Mouse (Mus musculus): ENCODE results near the gene Brms1l. TPM values are rescaled to one million over a fixed set of nuclear protein-coding genes. Genes with fewer than 3 reads are reported as not detected.
"Not testable (repeated sequence)": the region's sequence is repeated elsewhere in the genome, so short reads cannot be mapped to it uniquely, and the experiment has no call there.

Brms1l gene
- 10 to 100 TPM; 19.1 to 30.5 (median 25.2) TPM for total RNA-seq (2022)

DNA sequence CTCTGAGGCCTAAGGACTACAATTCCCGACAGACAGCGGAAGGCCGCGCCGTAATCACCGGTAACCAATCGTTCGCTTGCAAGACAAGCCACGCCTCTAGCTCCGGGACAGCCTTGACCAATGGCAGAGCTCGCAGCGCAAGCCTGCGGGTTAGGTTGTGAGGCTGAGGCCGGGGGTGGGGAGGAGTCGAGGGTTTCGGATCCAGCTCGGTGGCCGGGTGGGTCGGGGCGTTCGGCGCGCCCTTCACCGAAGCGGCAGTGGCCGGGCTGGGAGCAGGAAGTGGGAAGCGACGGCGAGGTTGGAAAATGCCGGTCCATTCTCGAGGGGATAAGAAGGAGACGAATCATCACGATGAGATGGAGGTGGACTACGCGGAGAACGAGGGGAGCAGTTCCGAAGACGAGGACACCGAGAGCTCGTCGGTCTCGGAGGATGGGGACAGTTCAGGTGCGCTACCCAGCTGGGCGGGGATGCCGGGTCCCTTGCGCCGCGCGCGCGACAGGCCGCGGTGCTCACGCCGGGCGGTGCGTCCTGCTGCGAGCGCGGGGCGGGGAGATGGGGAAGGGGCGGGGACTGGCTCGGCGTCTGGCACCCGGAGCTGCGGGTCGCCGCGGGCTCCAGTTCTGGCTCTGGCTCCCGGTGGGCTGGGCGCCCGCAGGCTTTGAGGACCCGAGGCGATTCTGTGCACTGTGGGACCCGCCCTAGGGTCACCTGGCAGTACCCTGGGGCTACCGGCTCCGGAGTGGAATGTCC lies at the start of gene Brms1l:
Gene Brms1l, plus strand, starts transcription at position 126 of the 753 bp plus-strand sequence.
- peak; percentile 95 for DNase-seq (ENCODE audit: low spot score)

DNA sequence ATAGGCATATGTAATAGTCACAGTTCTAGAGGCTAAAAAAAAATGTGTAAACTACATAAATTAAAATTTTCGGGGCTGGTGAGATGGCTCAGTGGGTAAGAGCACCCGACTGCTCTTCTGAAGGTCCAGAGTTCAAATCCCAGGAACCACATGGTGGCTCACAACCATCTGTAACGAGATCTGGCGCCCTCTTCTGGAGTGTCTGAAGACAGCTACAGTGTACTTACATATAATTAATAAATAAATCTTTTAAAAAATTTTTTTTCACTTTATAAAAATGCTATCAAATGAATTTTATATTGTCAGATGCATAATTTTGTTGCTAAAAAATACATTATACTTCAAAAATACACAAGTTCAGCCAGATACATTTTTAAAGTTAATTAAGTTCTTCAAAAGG lies 41.6 kb upstream of the Brms1l start:
- DNase-seq (ENCODE audit: low spot score) = not testable (repeated sequence)

DNA sequence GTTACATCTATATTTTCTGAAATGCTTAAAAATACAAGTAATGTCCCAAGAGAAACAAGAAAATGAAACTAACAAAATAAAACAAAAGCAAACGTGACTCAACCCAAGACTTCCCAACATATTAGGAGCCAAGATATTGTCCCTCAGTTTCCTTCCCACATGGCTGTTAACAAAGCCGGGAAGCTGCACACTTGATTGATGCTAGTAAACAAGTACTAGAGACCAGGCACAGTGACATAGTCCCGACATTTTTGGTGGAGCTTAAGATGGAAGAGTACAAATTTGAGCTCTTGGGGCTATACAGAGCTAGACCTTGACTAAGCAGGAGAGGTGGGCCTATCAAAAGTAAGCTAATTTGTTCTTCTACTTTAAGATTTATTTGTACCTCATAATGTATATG lies 39.0 kb upstream of the Brms1l start:
- DNase-seq (ENCODE audit: low spot score) = peak; percentile 58

- no peak for DNase-seq (ENCODE audit: low spot score)
Measured at GRCm38 (mm10) chr12:55798745-55799144, 37.4 kb upstream of the Brms1l start.

GRCm38 (mm10) chr12:55800144-55800543 lies 36.0 kb upstream of the Brms1l start:
- no peak for DNase-seq (ENCODE audit: low spot score)

DNA sequence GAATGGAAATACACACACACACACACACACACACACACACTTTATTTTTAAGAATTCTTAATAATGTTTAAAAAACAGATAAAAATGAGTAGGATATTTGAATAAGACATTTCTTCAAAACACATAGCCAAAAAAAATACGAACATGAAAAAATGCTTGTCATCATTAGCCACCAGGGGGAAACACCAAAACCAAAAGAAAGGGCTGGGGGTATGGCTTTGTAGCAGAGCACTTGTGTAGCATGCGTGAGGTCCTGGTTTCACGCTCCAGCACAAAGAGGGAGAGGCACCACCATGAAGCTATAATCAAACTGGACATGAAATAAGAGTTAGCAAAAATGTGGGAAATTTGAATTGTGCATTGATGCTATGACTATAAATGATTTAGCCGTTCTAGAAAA lies 35.0 kb upstream of the Brms1l start:
- no peak for DNase-seq (ENCODE audit: low spot score)

GRCm38 (mm10) chr12:55805035-55805434 lies 31.1 kb upstream of the Brms1l start:
- DNase-seq (ENCODE audit: low spot score) = peak; percentile 29

- no peak for DNase-seq (ENCODE audit: low spot score)
Measured at GRCm38 (mm10) chr12:55816488-55816887, 19.6 kb upstream of the Brms1l start.

DNA sequence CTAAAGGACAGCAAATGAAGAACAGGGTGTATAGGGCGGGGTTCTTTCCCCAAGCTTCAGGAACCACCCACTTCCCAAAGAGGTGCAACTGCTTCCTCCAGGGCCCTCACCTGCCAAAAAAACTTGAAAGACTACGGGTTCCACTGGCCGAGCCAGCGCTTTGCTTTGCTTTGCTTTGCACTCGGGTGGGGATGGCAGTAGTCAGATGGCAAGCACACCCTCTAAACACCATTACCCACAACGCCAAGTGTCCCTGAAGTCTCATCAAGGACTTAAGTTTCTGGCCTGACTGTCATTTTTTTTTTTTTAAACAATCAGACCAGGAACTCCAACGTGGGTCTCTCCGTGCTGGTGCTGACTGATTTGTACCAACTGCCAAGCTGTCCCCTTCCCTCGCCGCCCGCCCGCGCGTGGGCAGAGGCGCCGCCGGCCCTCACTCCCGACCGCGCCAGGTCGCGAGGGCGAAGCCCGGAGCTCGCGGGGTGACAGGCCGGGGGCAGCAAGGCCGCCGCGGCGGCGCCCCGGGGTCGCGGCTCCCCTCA lies 15.9 kb upstream of the Brms1l start:
- DNase-seq (ENCODE audit: low spot score) = peak; percentile 77

GRCm38 (mm10) chr12:55820661-55821314 lies 15.3 kb upstream of the Brms1l start, which contains the start of gene Ralgapa1:
Ralgapa1 (minus strand) TSS chr12:55821167.
- DNase-seq (ENCODE audit: low spot score) = peak; percentile 83

DNA sequence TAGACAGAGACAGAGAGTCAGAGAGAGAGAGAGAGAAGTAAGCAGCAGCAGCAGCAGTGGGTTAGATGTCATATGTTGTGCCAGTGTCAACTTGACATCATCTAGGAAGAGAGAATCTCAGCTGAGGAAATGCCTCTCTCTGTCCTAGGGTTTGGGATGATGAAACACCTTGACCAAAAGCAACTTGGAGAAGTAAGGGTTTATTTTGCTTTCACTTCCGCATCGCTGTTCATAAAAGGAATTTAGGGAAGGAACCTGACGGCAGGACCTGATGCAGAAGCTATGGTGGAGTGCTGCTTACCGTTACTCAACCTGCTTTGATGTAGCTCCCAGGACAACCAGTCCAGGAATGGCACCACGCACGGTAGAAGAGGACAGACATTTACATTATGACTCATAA lies 12.1 kb upstream of the Brms1l start:
- DNase-seq (ENCODE audit: low spot score) = no peak

DNA sequence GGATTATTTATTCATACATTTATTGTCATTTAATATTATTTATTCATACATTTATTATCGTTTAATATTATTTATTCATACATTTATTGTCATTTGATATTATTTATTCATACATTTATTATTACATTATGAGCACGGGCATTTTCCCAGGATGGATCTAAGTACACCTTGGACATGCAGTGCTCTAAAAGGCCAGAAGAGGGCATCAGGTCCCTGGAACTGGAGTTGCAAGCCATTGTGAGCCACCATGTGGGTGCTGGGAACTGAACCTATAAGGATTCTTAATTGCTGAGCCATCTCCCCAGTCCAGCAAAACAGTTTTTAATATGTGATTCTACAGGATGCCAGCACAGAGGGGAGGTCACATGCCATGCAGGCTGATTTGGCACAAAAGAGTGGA lies 10.6 kb upstream of the Brms1l start:
- no peak for DNase-seq (ENCODE audit: low spot score)

DNA sequence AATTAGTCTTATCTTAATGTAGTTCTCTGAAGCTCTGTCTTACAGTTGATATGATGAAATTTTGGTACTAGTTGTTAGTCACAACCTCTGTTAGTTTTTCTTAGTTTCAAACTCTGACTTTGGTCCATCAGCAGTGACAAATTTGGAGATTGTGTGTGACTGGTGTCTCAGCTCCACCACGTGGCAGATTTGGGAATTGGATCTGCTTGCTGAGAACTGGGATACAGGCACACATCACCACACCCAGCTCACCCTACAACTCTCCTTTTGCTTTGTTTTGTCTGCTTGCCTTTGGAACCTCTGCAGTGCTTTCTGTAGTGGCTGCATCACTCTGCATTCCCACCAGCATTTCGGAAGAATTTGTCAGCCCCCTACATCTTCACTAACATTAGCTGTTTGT lies 5.0 kb upstream of the Brms1l start:
- DNase-seq (ENCODE audit: low spot score) = peak; percentile 82

GRCm38 (mm10) chr12:55832961-55833360 lies 3.2 kb upstream of the Brms1l start:
- no peak for DNase-seq (ENCODE audit: low spot score)

GRCm38 (mm10) chr12:55833906-55834625 lies 2.1 kb upstream of the Brms1l start:
- DNase-seq (ENCODE audit: low spot score) = no peak

DNA sequence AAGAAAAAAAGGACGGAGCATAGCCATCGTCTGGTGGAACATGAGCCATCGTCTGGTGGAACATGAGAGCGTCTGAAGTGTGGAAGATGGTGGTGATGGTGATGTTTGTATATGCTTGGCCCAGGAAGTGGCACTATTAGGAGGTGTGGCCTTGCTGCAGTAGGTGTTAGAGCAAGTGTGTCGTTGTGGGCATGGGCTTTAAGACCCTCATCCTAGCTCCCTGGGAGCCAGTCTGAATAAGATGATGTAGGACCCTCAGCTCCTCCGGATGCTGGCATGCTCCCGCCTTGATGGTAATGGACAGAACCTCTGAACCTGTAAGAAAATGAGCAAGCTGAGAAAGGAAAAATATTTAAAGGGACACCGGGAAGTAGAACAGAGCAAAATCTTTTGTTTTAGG lies 1.2 kb upstream of the Brms1l start:
- DNase-seq (ENCODE audit: low spot score) = no peak

GRCm38 (mm10) chr12:55835857-55836198 lies 296 bp upstream of the Brms1l start:
- DNase-seq (ENCODE audit: low spot score) = no peak

DNA sequence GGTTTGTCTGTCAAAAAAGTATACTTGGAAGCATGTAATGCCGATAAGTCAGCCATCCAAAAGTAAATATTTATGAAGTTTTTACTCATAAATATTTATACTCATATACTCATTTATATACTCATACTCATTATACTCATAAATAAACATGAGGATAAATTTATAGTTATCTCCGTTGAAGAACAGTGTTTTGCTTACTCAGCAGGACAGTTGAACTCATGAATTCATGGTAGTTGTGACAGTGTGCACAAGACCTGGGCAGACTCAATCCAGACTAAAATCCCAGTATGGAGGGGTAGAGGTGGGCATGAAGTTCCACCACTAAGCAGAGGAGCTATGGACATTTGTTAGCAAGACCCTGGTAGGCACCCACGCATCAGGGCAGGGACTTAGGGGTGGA lies 1.4 kb downstream of the Brms1l start:
- DNase-seq (ENCODE audit: low spot score) = no peak

- DNase-seq (ENCODE audit: low spot score) = no peak
Measured at GRCm38 (mm10) chr12:55846741-55847140, 10.6 kb downstream of the Brms1l start.

GRCm38 (mm10) chr12:55847851-55848250 lies 11.7 kb downstream of the Brms1l start:
- DNase-seq (ENCODE audit: low spot score) = no peak

- DNase-seq (ENCODE audit: low spot score) = no peak
Measured at GRCm38 (mm10) chr12:55850650-55851049, 14.5 kb downstream of the Brms1l start.
